Mouse (Mus musculus) liver, embryonic 11.5 days (tissue): ENCODE measurements around the gene Cry2. TPM values are rescaled to one million over a fixed set of nuclear protein-coding genes. Genes with fewer than 3 reads are reported as not detected.
A peak's percentile ranks its signal among the peaks of the same experiment; 100 is the strongest.

Experiments
- ATAC-seq: fragments of 200-750 bp; cut with Nextera tagmentation; replicated peaks from 2 replicates; pipeline ENCODE4 v1.8.0; 2017; ENCODE audit warnings: moderate number of reproducible peaks, mild to moderate bottlenecking, moderate TSS enrichment, moderate library complexity; ENCODE audit not compliant: low FRiP score
- DNase-seq: peaks from one replicate; pipeline ENCODE4 v3.0.0-alpha.2; 2017; ENCODE audit warnings: low spot score
- H3K27ac ChIP-seq: fragments of 300-500 bp; sonication (generic); 2 replicates; pipeline ENCODE4 v1.5.1; 2014; ENCODE audit warnings: mild to moderate bottlenecking, low read depth, low read length, control low read depth
- H3K27me3 ChIP-seq: fragments of 300-500 bp; sonication (generic); replicated peaks from 2 replicates; pipeline ENCODE4 v1.6.1; 2014; ENCODE audit warnings: low read length, mixed read lengths; ENCODE audit not compliant: control insufficient read depth, insufficient read depth
- H3K36me3 ChIP-seq: fragments of 300-500 bp; sonication (generic); 2 replicates; pipeline ENCODE4 v1.6.1; 2014; ENCODE audit warnings: mild to moderate bottlenecking, low read length, moderate library complexity, mixed read lengths; ENCODE audit not compliant: control insufficient read depth, insufficient read depth
- H3K4me1 ChIP-seq: fragments of 300-500 bp; sonication (generic); replicated peaks from 2 replicates; pipeline ENCODE4 v1.6.1; 2014; ENCODE audit warnings: low read length, mixed read lengths; ENCODE audit not compliant: control insufficient read depth, insufficient read depth
- H3K4me2 ChIP-seq: fragments of 300-500 bp; sonication (generic); 2 replicates; pipeline ENCODE4 v1.6.1; 2014; ENCODE audit warnings: mild to moderate bottlenecking, control low read depth, moderate library complexity
- H3K4me3 ChIP-seq: fragments of 300-500 bp; sonication (generic); 2 replicates; pipeline ENCODE4 v1.5.1; 2014; ENCODE audit warnings: low read depth, low read length, control low read depth
- H3K9ac ChIP-seq: fragments of 300-500 bp; sonication (generic); 2 replicates; pipeline ENCODE4 v1.6.1; 2014; ENCODE audit warnings: low read depth, low read length, control low read depth
- H3K9me3 ChIP-seq: fragments of 300-500 bp; sonication (generic); 2 replicates; pipeline ENCODE4 v1.6.1; 2016; ENCODE audit warnings: low read length, inconsistent platforms, mixed read lengths; ENCODE audit not compliant: control insufficient read depth
- WGBS: fragments of 180-500 bp; shearing (Covaris S2); extraction: QIAGEN DNeasy Blood & Tissue Kit; methylation state at CpG from one replicate; pipeline ENCODE4 v1.1.7; 2014; 5-methylcytosine and 5-hydroxymethylcytosine counted together
- polyA plus RNA-seq: library from polyadenylated mRNA; unstranded; fragments of >200 nt; fragmentation: Nextera tagmentation; extraction: Ambion mirVana; gene quantifications from 2 replicates; pipeline ENCODE4 v1.2.1, GENCODE M21; 2014

Gene Cry2
- polyA plus RNA-seq, 1 experiment from 2014 or later: 22.5 TPM

DNA sequence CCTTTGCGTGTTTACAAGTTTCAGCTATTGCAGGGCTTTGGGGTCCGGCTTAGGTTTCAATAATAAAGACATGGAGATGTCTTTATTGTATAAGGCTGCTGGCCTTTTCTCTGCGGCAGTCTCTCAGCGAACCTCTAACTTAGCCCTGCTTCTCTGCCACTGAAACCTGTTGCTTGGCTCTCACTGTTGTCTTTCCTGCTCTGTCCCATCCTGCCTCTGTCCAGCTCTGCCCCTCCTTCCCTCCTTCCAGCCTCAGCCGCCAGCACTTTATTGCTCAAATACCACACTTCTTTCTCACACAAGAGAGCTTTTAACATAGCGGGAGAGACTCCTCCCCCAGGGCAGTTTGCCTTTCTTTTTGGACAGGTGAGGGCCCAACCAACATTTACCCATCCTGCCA, 6.6 kb upstream of the Cry2 start:
- H3K4me1 ChIP-seq: peaks cover 29% of the 10 kb centered on the region
- ATAC-seq (no peak), DNase-seq (no peak)
- H3K27me3 ChIP-seq: no peaks in the 10 kb centered on the region
- H3K36me3 ChIP-seq: no peaks in the 10 kb centered on the region
- H3K9me3 ChIP-seq: no peaks in the 10 kb centered on the region
- H3K4me2 ChIP-seq: no peak overlapping the region
- no peak overlapping the region for H3K4me3 ChIP-seq
- WGBS: 69% methylated on average over 6 of the region's 6 CpGs
- H3K9ac ChIP-seq: no peak overlapping the region
- no peak overlapping the region for H3K27ac ChIP-seq

DNA sequence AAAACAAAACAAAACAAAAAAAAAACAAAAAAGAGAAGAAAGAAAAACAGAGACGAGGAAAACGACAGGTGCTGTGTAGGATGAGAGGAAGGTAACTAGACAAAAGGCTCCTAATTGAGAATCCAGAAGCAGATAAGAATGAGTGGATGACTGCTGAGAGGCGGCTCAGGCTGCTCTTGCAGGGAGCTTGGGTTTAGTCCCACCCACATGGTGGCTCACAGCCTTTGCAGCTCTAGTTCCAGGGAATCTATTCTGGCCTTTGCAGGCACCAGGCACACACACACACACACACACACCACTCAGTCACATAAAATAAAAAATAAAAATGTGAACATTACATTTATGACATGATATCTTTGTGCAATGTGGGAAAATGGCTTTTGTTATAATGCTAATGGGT, 4.7 kb upstream of the Cry2 start:
- no peak for ATAC-seq
- 65% methylated on average over 3 of the region's 3 CpGs for WGBS

DNA sequence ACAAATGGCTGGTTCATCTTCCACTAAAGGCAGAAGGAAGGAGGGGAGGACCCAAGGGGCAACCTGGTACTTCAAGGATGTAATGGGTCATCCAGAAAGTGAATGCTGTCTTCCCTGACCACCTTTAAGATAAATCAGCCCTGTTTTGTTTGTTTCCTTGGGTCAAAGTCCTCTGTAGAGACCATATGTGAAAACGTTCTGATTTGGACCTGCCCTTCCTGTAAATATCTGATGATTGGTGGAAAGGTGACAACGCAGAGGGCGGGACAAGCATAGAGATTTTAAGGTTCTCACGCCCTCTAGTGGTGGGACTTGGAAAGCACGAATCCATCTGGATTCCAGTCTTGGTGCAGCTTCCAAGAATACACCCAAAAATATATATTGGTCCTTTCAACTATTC, 4.0 kb upstream of the Cry2 start:
- Histone ChIP-seq H3K36me3 (no peaks in the 10 kb centered on the region), H3K9ac (no peak overlapping the region), H3K27me3 (no peaks in the 10 kb centered on the region), H3K4me1 (peaks cover 14% of the 10 kb centered on the region), H3K4me2 (peak overlapping the region; percentile 49), H3K4me3 (no peak overlapping the region), H3K27ac (no peak overlapping the region), H3K9me3 (no peaks in the 10 kb centered on the region)
- DNase-seq (peak; percentile 69), ATAC-seq (no peak)
- WGBS: under 1% methylated on average over 5 of the region's 5 CpGs

More for the DNA sequence above, 4.7 kb upstream of the Cry2 start:
- DNase-seq: no peak
- Histone ChIP-seq H3K9ac (no peak overlapping the region), H3K4me2 (no peak overlapping the region), H3K27me3 (no peaks in the 10 kb centered on the region), H3K27ac (no peak overlapping the region), H3K4me1 (peaks cover 18% of the 10 kb centered on the region), H3K36me3 (no peaks in the 10 kb centered on the region), H3K9me3 (no peaks in the 10 kb centered on the region), H3K4me3 (no peak overlapping the region)

DNA sequence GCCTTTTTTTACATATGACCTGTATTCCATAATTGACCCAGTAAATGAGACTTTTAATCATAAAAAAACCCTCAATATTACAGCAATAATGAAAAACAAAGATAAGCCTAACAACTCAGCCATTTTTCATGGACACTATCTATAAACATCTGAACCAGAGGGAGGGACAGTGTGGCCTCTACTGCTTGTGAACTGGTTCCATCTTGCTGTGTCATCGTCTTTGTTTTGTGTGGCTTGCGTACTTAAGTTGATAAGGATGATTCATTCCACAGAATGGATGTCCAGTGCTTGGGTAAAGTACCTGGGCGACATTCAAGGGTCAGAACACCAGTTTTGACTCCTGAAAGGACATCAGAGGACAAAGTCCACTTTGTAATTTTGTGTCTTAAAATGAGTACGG, 3.5 kb upstream of the Cry2 start:
- Histone ChIP-seq H3K27ac (no peak overlapping the region), H3K4me3 (no peak overlapping the region), H3K4me2 (peak overlapping the region; percentile 49), H3K27me3 (no peaks in the 10 kb centered on the region), H3K4me1 (peaks cover 16% of the 10 kb centered on the region), H3K9me3 (no peaks in the 10 kb centered on the region), H3K36me3 (no peaks in the 10 kb centered on the region), H3K9ac (no peak overlapping the region)
- no peak for ATAC-seq
- WGBS: 49% methylated on average over 4 of the region's 4 CpGs
- DNase-seq: no peak

DNA sequence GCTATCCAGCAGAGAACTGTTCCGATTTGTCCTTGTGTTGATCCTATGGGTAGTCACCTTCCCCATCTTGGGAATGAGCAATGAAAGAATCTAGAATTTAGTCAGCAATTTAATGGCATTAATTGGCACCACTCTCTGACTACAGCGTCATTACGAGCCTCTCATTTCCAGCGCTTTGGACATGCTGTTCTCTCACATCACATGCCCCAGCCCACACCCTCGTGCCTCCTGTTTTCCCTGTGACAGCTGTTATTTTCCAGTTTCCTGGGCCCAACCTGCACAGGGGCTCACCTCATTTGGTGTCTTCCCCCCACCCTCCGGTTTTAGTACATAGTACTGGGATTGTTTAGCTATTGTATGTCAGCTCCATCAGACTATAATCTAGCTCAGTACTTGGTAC, 1.2 kb upstream of the Cry2 start:
- ATAC-seq (no peak), DNase-seq (no peak)
- H3K9me3 ChIP-seq: no peaks in the 10 kb centered on the region
- H3K4me1 ChIP-seq: peaks cover 30% of the 10 kb centered on the region
- H3K27me3 ChIP-seq: no peaks in the 10 kb centered on the region
- no peak overlapping the region; the same call in 1 of the 2 replicates for H3K4me2 ChIP-seq
- 61% methylated on average over 6 of the region's 6 CpGs for WGBS
- no peak overlapping the region for H3K4me3 ChIP-seq
- no peak overlapping the region for H3K27ac ChIP-seq
- H3K36me3 ChIP-seq: no peaks in the 10 kb centered on the region
- no peak overlapping the region for H3K9ac ChIP-seq

DNA sequence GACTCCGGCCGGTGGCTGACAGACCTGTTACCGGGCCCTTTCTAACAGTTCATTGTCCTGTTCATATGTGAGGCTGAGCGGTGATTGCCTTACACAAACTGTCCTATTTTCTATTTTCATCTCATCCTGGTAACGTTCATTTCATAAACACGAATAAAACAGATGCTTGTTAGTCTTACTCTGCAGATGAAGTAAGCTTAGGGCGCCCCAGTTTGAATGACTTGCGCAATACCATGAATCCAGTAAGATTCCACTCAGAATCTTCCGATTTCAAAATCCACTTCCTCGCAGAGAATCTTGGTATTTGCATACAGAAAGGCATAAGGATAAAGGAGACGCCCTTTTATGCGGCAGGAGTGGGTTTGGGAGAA, 517 bp upstream of the Cry2 start:
- Histone ChIP-seq H3K27me3 (no peaks in the 10 kb centered on the region), H3K27ac (no peak overlapping the region), H3K9me3 (no peaks in the 10 kb centered on the region), H3K4me2 (peak overlapping the region; percentile 74), H3K4me1 (peaks cover 36% of the 10 kb centered on the region), H3K4me3 (peak overlapping the region; percentile 87), H3K36me3 (no peaks in the 10 kb centered on the region), H3K9ac (peak overlapping the region; percentile 42)
- no peak for ATAC-seq
- DNase-seq: no peak
- 12% methylated on average over 12 of the region's 12 CpGs for WGBS

DNA sequence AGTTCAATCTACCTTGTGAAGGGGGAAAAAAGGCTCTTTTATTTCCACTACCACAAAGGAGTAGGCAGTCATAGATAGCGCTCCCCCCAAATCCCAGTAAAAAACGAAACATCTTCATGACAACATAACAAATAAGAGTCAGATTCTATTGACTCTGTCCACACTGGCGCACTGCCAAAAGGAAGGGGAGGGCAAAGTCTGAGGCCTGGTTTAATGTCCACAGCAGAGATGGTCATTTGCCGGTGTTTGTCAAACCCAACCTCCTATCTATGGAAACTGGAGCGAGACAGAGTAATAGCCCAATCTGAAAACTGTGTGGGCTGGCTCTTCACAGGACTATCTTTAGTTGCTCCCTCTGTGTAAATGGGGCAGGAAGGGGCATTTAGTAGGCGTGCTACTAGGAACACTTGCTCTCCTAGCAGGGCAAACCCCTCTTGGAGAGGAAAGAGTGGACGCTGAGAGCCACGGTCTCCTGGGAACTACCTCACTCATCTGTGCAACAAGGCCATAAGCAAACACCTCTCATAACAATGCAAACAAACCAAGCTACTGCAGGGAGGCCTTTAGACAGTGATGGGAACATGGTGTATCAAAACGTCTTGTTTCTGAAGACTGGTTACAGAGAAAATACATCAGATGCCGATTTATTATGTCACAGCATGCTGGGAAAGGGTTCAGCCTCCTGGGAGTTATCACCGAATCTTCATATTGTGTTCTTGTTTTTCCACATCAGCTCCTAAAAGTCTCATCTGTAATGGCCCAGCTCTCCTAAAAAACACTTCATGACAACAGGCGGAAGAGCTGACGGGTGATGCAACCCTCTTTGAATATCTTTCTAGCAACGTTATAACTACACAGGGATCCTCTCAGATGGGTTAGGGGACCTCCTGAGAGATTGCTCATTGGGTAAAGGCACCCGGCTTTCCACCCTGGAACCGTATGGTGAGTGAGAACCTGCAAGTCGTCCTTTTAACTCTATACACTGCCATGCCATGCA, 1.2 kb downstream of the Cry2 start:
- peak overlapping the region; percentile 77 for H3K4me2 ChIP-seq
- ATAC-seq (no peak), DNase-seq (no peak)
- peak overlapping the region; percentile 87 for H3K4me3 ChIP-seq
- no peaks in the 10 kb centered on the region for H3K36me3 ChIP-seq
- no peaks in the 10 kb centered on the region for H3K27me3 ChIP-seq
- H3K9me3 ChIP-seq: no peaks in the 10 kb centered on the region
- WGBS: 43% methylated on average over 17 of the region's 17 CpGs
- peak overlapping the region; percentile 84 for H3K9ac ChIP-seq
- H3K4me1 ChIP-seq: peaks cover 41% of the 10 kb centered on the region
- peak overlapping the region; percentile 42; the same call in 1 of the 2 replicates for H3K27ac ChIP-seq

DNA sequence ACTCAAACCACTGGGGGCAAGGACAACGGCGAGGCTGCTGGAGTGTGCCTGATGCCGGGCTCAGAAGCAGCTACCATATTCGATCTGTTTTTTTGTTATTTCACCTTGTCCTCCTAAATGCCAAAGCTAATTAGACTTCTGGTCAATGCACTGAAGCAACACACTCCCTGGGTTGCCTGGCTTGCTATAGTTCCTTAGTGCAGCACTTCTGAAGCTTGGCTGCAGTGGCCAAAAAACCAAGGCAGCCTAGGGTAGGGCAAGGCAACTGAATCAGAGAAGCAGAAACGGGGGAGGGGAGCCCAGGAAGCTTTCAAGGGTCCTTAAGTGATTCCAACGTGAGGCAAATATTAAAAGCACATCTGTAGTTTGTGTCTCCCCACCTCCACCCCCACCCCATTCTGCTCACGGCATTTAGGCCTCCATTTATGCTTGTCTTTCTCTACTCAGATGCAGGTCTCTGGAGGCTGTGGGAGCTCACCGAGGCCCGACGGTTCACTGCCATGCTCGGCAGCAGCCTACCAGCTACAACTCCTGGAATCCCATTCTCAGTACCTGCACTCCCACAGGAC, 2.1 kb downstream of the Cry2 start:
- Histone ChIP-seq H3K36me3 (no peaks in the 10 kb centered on the region), H3K4me3 (peak overlapping the region; percentile 35), H3K4me1 (peaks cover 38% of the 10 kb centered on the region), H3K9me3 (no peaks in the 10 kb centered on the region), H3K27me3 (no peaks in the 10 kb centered on the region), H3K9ac (peak overlapping the region; percentile 49), H3K4me2 (peak overlapping the region; percentile 77), H3K27ac (peak overlapping the region; percentile 4; the same call in 1 of the 2 replicates)
- no peak for ATAC-seq
- no peak for DNase-seq
- 49% methylated on average over 11 of the region's 11 CpGs for WGBS
